Mouse (Mus musculus) embryonic fibroblast, embryonic 13.5 days (primary cell): ENCODE results near the gene Insig2.

Experiments
- CTCF ChIP-seq: IDR thresholded peaks from 2 replicates; pipeline ENCODE4 v1.5.1; 2011; ENCODE audit warnings: mild to moderate bottlenecking, control low read depth, low read length, moderate library complexity, borderline replicate concordance; ENCODE audit not compliant: insufficient read depth
- POLR2A ChIP-seq: IDR thresholded peaks from 2 replicates; pipeline ENCODE4 v1.6.1; 2011; ENCODE audit warnings: low read depth, mild to moderate bottlenecking, control low read depth, low read length, moderate library complexity

GRCm38 (mm10) chr1:121314766-121315428 is 17.5 kb downstream of the Insig2 start:
- TF ChIP-seq POLR2A (no peak), CTCF (no peak)
